Mouse (Mus musculus): ENCODE measurements around the gene Hspbap1. TPM values are rescaled to one million over a fixed set of nuclear protein-coding genes. Genes with fewer than 3 reads are reported as not detected.

The Hspbap1 gene
- polyA plus RNA-seq, 1 experiment from 2014 or later = 23.1 TPM

DNA sequence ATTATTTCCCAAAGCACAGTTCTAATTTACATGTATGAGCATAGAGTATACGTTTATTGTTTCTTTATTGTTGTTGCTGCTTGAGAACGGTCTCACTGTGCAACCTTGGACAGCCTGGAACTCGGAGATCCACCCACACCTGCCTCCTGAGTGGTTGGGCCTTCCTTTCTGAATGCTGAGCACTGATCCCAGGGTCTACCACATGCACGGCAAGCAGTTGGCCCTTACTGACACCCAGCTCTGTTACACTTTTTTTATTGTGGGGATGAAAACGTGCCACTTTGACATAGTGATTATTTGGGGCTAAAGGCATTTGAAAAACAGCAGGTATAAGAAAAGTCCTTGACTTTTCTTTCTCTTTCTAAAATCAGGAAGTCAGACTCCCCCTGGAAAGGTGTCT, 11.5 kb downstream of the Hspbap1 start:
- H3K9me3 ChIP-seq = no peaks in the 10 kb centered on the region
- H3K4me1 ChIP-seq = no peaks in the 10 kb centered on the region
- H3K36me3 ChIP-seq = no peaks in the 10 kb centered on the region
- no peak overlapping the region for H3K4me3 ChIP-seq
- H3K27ac ChIP-seq = no peak overlapping the region
- no peak overlapping the region for H3K4me2 ChIP-seq (replicated peaks)
- no peak for ATAC-seq (ENCODE audit: insufficient number of reproducible peaks, insufficient read depth, low FRiP score, low TSS enrichment)
- H3K27me3 ChIP-seq = no peaks in the 10 kb centered on the region
- no peak overlapping the region for H3K9ac ChIP-seq
- 86% methylated on average over 5 of the region's 5 CpGs for WGBS

DNA sequence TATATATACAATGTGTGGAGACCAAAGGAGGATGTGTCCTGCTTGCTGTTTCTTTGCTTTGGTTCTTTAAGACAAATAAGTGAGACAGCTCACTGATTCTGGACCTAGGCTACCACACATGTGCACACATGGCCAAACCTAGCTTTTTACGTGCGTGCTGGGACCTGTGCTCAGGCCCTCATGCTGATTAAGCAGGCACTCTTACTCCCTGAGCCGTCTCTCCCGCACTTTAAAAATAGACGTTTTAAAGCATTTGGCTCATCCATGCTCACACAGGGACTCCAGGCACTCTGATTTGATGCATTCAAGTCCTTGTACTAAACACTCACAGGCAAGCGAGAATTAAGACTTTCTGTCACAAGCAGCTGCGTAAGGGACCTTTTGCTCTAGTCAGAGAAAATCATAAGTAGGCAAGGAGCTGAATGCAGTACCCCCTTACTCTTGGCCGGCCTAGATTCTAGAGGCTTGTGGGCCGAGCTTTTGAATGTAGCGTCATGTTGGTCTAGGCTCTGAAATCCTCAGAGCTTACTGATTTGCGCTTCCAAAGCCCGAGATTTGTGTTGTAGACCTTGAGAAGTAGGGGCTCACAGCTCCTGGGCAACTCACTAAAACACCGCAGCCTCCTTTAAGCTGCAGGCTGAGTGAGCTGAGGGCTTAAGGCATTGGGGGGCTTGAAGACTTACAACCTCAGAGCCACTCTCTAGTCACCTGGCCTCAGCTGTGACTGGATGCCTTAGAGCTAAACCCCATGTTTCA, 12.5 kb downstream of the Hspbap1 start:
- Histone ChIP-seq H3K27ac (no peak overlapping the region), H3K4me3 (no peak overlapping the region), H3K4me2 (replicated peaks) (no peak overlapping the region), H3K4me1 (no peaks in the 10 kb centered on the region), H3K9me3 (no peaks in the 10 kb centered on the region), H3K27me3 (no peaks in the 10 kb centered on the region), H3K36me3 (no peaks in the 10 kb centered on the region; the same call in 1 of the 2 replicates), H3K9ac (no peak overlapping the region)
- WGBS = 85% methylated on average over 13 of the region's 13 CpGs
- no peak for ATAC-seq (ENCODE audit: insufficient number of reproducible peaks, insufficient read depth, low FRiP score, low TSS enrichment)

DNA sequence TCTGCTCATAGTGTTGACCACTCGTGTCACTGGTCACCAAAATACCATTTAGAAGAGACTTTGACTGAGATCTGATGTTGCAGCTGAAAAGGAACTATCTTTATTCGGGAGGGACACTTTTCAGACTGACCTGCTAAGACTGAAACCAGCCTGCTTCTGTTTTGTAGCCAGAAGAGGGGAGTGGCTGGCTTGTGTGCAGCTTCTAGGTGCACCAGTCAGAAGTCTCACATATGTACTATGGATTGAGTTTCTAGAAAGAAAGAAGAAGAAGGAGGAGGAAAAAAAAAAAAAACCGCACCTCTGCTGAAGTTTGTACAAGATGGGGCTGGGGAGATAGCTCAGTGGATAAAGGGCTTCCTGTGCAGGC, 13.0 kb downstream of the Hspbap1 start:
- ATAC-seq (ENCODE audit: insufficient number of reproducible peaks, insufficient read depth, low FRiP score, low TSS enrichment) = no peak

DNA sequence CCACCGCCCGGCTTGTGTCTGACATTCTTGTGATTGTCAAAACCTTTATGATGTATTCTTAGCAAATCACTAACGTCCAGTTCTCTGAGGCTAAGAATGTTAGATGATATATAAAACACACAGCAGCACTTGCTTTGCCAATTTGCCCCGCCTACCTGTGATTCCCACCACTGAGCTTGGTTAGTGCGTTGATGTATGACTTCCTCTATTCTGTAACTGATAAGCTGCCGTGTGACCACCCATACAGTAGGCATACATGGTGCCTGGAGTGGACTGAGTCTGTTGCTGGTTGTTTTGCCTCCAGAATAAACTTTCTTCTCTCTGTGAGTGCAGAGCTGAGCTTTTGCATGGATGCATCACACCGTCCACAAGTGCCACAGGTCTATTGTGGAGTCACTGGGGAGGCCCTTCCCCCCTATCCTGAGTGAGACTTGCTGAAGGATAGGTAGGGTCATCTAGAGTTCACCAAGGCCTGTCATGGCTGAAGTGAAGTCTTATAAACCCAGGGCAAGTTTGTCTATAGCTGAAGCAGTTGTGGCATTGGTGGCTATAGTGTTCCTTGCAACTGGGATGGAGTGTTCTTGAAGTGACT, 14.1 kb downstream of the Hspbap1 start:
- Histone ChIP-seq H3K4me1 (no peaks in the 10 kb centered on the region), H3K27ac (no peak overlapping the region), H3K36me3 (no peaks in the 10 kb centered on the region; the same call in 1 of the 2 replicates), H3K27me3 (no peaks in the 10 kb centered on the region), H3K4me2 (replicated peaks) (no peak overlapping the region), H3K4me3 (no peak overlapping the region), H3K9ac (no peak overlapping the region), H3K9me3 (no peaks in the 10 kb centered on the region)
- WGBS = 87% methylated on average over 7 of the region's 7 CpGs
- ATAC-seq (ENCODE audit: insufficient number of reproducible peaks, insufficient read depth, low FRiP score, low TSS enrichment) = no peak

More for the DNA sequence above, 13.0 kb downstream of the Hspbap1 start:
- no peaks in the 10 kb centered on the region for H3K27me3 ChIP-seq
- no peak overlapping the region for H3K4me2 ChIP-seq (replicated peaks)
- 86% methylated on average over 3 of the region's 3 CpGs for WGBS
- no peaks in the 10 kb centered on the region for H3K9me3 ChIP-seq
- H3K9ac ChIP-seq = no peak overlapping the region
- no peaks in the 10 kb centered on the region for H3K4me1 ChIP-seq
- no peak overlapping the region for H3K27ac ChIP-seq
- no peaks in the 10 kb centered on the region; the same call in 1 of the 2 replicates for H3K36me3 ChIP-seq
- no peak overlapping the region for H3K4me3 ChIP-seq

DNA sequence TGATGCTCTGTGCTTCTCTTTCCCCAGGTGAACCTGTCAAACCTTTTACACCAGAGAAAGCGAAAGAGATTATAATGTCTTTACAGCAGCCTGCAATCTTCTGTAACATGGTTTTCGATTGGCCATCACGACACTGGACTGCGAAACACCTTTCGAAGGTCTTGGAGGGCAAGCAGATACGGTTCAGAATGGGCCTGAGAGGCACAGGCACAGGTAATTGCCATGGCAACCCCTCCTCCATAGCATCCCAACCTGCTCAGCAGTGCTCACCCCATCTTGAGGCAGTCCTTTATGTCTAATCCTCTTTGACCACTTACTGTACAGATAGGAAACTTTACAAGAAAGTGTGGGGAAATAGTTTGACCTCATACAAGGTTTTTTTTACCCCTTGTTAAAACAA, 17.0 kb downstream of the Hspbap1 start:
- Histone ChIP-seq H3K9ac (no peak overlapping the region), H3K4me2 (replicated peaks) (no peak overlapping the region), H3K36me3 (peaks cover 7% of the 10 kb centered on the region), H3K4me3 (no peak overlapping the region), H3K9me3 (no peaks in the 10 kb centered on the region), H3K27me3 (no peaks in the 10 kb centered on the region), H3K4me1 (no peaks in the 10 kb centered on the region), H3K27ac (no peak overlapping the region)
- ATAC-seq (ENCODE audit: insufficient number of reproducible peaks, insufficient read depth, low FRiP score, low TSS enrichment) = no peak
- WGBS = 91% methylated on average over 6 of the region's 6 CpGs

DNA sequence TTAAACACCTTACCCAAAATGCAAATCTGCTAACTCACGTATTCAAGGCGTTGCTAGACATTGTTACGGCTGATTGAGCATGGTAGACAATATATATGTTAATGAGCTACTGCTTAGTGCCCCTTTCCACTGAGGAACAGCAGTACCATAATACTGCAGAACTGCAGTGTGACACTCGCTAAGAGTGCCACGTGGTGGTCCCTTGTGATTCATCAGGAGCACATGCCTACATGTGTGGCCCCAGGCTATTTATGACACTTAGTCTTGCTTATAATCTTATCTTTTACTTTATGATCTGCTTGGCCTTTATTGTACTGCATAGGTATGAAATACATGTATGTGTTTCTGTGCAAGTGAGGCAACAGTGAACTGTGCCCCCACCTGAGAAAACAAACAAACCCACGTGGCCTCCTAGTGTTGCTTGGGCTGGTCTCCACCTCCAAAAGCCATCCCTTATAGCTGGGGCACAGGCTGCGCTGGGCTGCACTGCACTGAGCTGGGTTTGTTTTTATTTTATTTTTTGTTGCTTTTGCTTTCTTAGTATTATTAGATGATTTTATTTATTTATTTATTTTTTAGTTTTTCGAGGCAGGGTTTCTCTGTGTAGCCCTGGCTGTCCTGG, 17.5 kb downstream of the Hspbap1 start:
- H3K4me2 ChIP-seq (replicated peaks) = no peak overlapping the region
- H3K9ac ChIP-seq = no peak overlapping the region
- no peak overlapping the region for H3K27ac ChIP-seq
- H3K4me1 ChIP-seq = no peaks in the 10 kb centered on the region
- no peak overlapping the region for H3K4me3 ChIP-seq
- no peak for ATAC-seq (ENCODE audit: insufficient number of reproducible peaks, insufficient read depth, low FRiP score, low TSS enrichment)
- no peaks in the 10 kb centered on the region for H3K27me3 ChIP-seq
- 83% methylated on average over 8 of the region's 8 CpGs for WGBS
- H3K9me3 ChIP-seq = no peaks in the 10 kb centered on the region
- peaks cover 7% of the 10 kb centered on the region for H3K36me3 ChIP-seq

DNA sequence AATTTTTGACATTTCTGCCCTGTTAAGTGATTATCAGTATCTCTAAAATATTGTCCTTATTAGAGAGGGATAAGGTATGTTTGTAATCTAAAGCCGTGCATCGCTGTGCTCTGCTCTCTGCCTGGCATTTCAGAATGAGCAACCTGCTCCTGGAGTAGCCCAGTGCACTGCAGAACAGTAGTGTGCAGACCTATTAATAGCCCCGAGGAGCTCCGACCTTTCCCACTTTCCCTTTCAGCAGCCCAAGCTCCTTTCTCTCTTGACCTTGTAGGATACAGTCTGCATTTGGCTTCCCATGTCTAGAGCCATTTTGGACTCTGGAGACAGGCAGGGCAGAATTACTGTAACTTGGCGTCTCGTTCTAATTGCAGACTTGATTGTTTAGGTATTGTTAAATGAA, 18.2 kb downstream of the Hspbap1 start:
- Histone ChIP-seq H3K9ac (no peak overlapping the region), H3K27me3 (no peaks in the 10 kb centered on the region), H3K36me3 (peaks cover 7% of the 10 kb centered on the region), H3K4me1 (no peaks in the 10 kb centered on the region), H3K4me2 (replicated peaks) (no peak overlapping the region), H3K9me3 (no peaks in the 10 kb centered on the region), H3K4me3 (no peak overlapping the region), H3K27ac (no peak overlapping the region)
- no peak for ATAC-seq (ENCODE audit: insufficient number of reproducible peaks, insufficient read depth, low FRiP score, low TSS enrichment)
- 94% methylated on average over 6 of the region's 6 CpGs for WGBS

DNA sequence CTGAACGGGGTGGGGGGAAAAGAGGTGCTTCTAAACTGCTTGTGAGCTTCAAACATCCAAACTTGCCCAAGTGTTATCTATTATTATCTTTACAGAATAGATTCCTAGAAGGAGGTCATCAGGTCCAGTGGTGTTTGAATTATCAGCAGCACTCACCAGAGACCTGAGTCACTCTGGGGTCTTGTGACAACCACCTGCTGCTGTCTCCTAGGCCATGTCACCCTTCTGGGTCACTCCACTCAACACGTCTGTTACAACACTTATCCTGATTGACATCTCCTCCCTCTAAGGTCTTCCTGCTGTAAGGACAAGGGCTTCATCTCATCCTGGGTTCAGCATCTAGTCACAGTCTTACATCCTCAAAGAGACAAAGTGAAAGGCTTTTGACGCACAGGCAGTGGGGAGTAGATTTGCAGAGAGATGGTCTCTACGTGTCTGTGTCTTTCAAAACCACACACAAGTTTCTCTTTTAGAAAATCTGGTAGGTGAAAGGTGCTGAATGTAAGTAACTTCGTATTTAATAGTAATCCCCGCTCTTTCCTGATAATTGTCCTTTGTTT, 21.9 kb downstream of the Hspbap1 start:
- H3K4me3 ChIP-seq = no peak overlapping the region
- H3K27me3 ChIP-seq = no peaks in the 10 kb centered on the region
- H3K4me1 ChIP-seq = no peaks in the 10 kb centered on the region
- ATAC-seq (ENCODE audit: insufficient number of reproducible peaks, insufficient read depth, low FRiP score, low TSS enrichment) = no peak
- H3K27ac ChIP-seq = no peak overlapping the region
- peaks cover 7% of the 10 kb centered on the region for H3K36me3 ChIP-seq
- 76% methylated on average over 6 of the region's 6 CpGs for WGBS
- H3K4me2 ChIP-seq (replicated peaks) = no peak overlapping the region
- no peaks in the 10 kb centered on the region for H3K9me3 ChIP-seq
- H3K9ac ChIP-seq = no peak overlapping the region

DNA sequence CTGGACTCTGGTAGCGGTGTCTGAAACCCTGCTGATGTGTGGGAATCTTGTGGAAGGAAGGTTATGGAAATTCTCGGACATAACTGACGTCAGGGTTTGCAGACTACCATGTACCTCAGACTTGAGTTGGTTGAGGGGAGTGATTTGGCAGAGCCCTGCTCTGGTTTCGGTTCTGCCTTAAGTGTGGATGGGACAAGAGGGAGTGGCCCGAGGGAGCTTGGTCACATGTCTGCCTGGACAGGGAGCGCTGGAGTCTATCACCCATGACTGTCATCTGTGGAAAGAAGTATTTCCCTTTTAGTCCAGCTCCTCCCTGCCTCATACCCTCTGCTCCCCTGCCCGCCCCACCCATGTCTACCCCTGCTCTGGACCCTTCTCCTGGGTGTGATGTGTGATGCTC, 32.0 kb downstream of the Hspbap1 start:
- WGBS = 90% methylated on average over 7 of the region's 7 CpGs
- Histone ChIP-seq H3K36me3 (peaks cover 16% of the 10 kb centered on the region), H3K27ac (no peak overlapping the region), H3K27me3 (no peaks in the 10 kb centered on the region), H3K4me2 (replicated peaks) (no peak overlapping the region), H3K4me1 (no peaks in the 10 kb centered on the region), H3K9me3 (peaks cover 4% of the 10 kb centered on the region; the same call in 1 of the 2 replicates), H3K4me3 (no peak overlapping the region), H3K9ac (no peak overlapping the region)
- ATAC-seq (ENCODE audit: insufficient number of reproducible peaks, insufficient read depth, low FRiP score, low TSS enrichment) = no peak

DNA sequence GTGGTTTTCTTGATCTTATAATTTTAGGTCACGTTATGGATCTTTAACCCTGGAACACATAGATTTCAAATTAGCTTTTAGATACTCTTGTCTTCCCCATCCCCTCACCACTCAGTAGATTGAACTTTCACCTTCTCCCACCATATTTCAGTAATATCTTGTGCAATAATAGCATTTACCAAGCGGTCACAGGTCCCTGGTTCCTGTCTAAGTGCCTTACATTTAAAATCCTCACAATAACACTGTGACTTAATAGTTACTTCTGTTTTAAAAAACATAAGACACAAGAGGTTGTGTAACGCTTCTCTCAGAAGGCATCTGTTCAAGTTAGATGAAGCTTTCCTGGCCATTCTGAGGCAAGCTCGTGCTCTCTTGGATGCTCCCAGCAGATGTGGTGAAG, 33.5 kb downstream of the Hspbap1 start:
- Histone ChIP-seq H3K9me3 (peaks cover 4% of the 10 kb centered on the region; the same call in 1 of the 2 replicates), H3K27me3 (no peaks in the 10 kb centered on the region), H3K36me3 (peaks cover 12% of the 10 kb centered on the region), H3K4me2 (replicated peaks) (no peak overlapping the region), H3K4me1 (no peaks in the 10 kb centered on the region), H3K4me3 (no peak overlapping the region), H3K27ac (no peak overlapping the region), H3K9ac (no peak overlapping the region)
- 93% methylated on average over 4 of the region's 4 CpGs for WGBS
- ATAC-seq (ENCODE audit: insufficient number of reproducible peaks, insufficient read depth, low FRiP score, low TSS enrichment) = no peak

DNA sequence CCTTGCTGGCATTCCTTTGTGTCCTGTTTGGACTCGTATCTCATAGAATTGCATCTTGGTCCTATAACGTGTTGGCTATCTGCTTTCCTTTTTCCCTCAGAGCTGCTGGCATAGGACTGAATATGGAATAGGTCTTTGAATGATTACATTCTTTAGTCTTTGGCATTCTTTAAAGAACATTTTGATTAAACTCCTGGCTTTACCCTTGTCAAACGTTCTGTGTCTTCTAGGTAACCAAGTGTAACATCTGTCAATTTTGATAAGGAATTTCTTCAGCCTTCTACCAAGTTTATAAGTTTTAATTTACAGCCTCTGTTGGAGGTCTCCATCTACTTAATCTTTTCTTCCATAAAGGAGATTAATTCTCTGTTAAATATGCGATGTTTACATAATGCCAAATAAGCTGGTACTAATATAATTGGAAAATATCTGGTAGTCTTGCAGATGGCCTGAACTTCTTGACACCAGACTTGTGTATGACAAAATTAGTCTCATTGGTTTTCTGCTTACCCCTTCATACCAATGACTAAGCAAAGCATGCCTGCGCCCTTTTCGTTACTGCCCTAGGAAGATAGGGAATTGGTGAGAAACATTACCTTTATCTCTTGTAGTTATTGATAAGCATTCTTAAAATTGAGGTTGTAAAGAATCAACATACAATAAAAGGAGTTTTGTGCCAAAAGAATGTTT, 36.9 kb downstream of the Hspbap1 start:
- H3K4me3 ChIP-seq = no peak overlapping the region
- H3K9ac ChIP-seq = no peak overlapping the region
- no peaks in the 10 kb centered on the region for H3K27me3 ChIP-seq
- 90% methylated on average over 6 of the region's 6 CpGs for WGBS
- H3K9me3 ChIP-seq = no peaks in the 10 kb centered on the region
- H3K4me2 ChIP-seq (replicated peaks) = no peak overlapping the region
- H3K27ac ChIP-seq = no peak overlapping the region
- 0 out of 2 replicates have a peak, but pooled peaks cover 3% of the 10 kb centered on the region for H3K36me3 ChIP-seq
- no peaks in the 10 kb centered on the region for H3K4me1 ChIP-seq
- ATAC-seq (ENCODE audit: insufficient number of reproducible peaks, insufficient read depth, low FRiP score, low TSS enrichment) = no peak

All from embryonic facial prominence, embryonic 12.5 days (tissue).